Mouse (Mus musculus) lung, adult 2 months (tissue): ENCODE results near the gene Kcne4.

ENCODE experiments used
- CTCF ChIP-seq: fragments of 200-500 bp; IDR thresholded peaks from 2 replicates; pipeline ENCODE4 v1.5.1; 2011; ENCODE audit warnings: mild to moderate bottlenecking, low read length, control low read depth; ENCODE audit not compliant: insufficient read depth
- POLR2A ChIP-seq: fragments of 200-500 bp; IDR thresholded peaks from 2 replicates; pipeline ENCODE4 v1.6.1; 2011; ENCODE audit warnings: low read depth, mild to moderate bottlenecking, control low read depth, low read length, borderline replicate concordance; ENCODE audit errors: extremely low read depth

- TF ChIP-seq CTCF: no peak
- no peak for TF ChIP-seq POLR2A
These were observed 47.8 kb downstream of the Kcne4 start for GRCm38 (mm10) chr1:78864351-78864750.
